Mouse (Mus musculus) mesoderm, embryonic 11.5 days (tissue): ENCODE measurements around the gene Hs3st5.

Experiments
- DNase-seq: peaks from one replicate; pipeline ENCODE4 v3.0.0-alpha.2; 2012; ENCODE audit warnings: low read depth, low spot score

Hs3st5 gene

GRCm38 (mm10) chr10:36800925-36801482, 294.4 kb downstream of the Hs3st5 start:
- no peak for DNase-seq

GRCm38 (mm10) chr10:36803705-36804104, 297.1 kb downstream of the Hs3st5 start:
- DNase-seq = peak; percentile 69

GRCm38 (mm10) chr10:36805265-36805664, 298.7 kb downstream of the Hs3st5 start:
- no peak for DNase-seq

- DNase-seq = no peak
These were observed 299.2 kb downstream of the Hs3st5 start for GRCm38 (mm10) chr10:36805788-36806187.

GRCm38 (mm10) chr10:36807007-36807406, 300.4 kb downstream of the Hs3st5 start:
- no peak for DNase-seq

GRCm38 (mm10) chr10:36818867-36819266, 312.3 kb downstream of the Hs3st5 start:
- DNase-seq = no peak

GRCm38 (mm10) chr10:36829079-36829478, 322.5 kb downstream of the Hs3st5 start:
- no peak for DNase-seq

- DNase-seq = no peak
These were observed 325.6 kb downstream of the Hs3st5 start for GRCm38 (mm10) chr10:36832204-36832603.

GRCm38 (mm10) chr10:36834224-36834623, 327.6 kb downstream of the Hs3st5 start:
- peak; percentile 22 for DNase-seq

- no peak for DNase-seq
These were observed 329.4 kb downstream of the Hs3st5 start for GRCm38 (mm10) chr10:36835836-36836516.

- no peak for DNase-seq
These were observed 343.6 kb downstream of the Hs3st5 start for GRCm38 (mm10) chr10:36850231-36850630.

GRCm38 (mm10) chr10:36862127-36862895, 355.7 kb downstream of the Hs3st5 start:
- DNase-seq = no peak
